In genomic region chr10:107662372-107663065, GRCm38 (mm10) we compare ENCODE assay signal across 10 mouse cellular contexts. TPM values are rescaled to one million over a fixed set of nuclear protein-coding genes. Genes with fewer than 3 reads are reported as not detected.
A peak's percentile ranks its signal among the peaks of the same experiment; 100 is the strongest.
DNase-seq lines count a peak whose midpoint lies in the region; ATAC-seq lines count a peak whose summit lies in the region.
"Had no signal": no experiment of that assay in that cellular context is flagged by ENCODE, and none has a peak within 500 bp of the region (broad histone marks: within the 10 kb centered on the region; RNA-seq: fewer than 3 reads in every experiment).

No protein-coding gene starts in this region.

- H3K4me3 ChIP-seq in hindbrain, embryonic 15.5 days = no peak overlapping the region
- H3K4me3 ChIP-seq in hindbrain, embryonic 12.5 days = no peak overlapping the region
- H3K4me3 ChIP-seq: limb, embryonic 15.5 days had no signal

- no peak overlapping the region for H3K9ac ChIP-seq in hindbrain, embryonic 15.5 days
- no peak overlapping the region for H3K9ac ChIP-seq in hindbrain, embryonic 12.5 days
- H3K9ac ChIP-seq: limb, embryonic 15.5 days had no signal

- 40% methylated on average over 5 of the region's 5 CpGs for WGBS in hindbrain, embryonic 15.5 days
- 53% methylated on average over 5 of the region's 5 CpGs for WGBS in hindbrain, embryonic 12.5 days

- no peak overlapping the region for H3K27ac ChIP-seq in hindbrain, embryonic 15.5 days (replicated peaks)
- no peak overlapping the region for H3K27ac ChIP-seq in hindbrain, embryonic 12.5 days
- H3K27ac ChIP-seq: limb, embryonic 15.5 days had no signal

- H3K36me3 ChIP-seq in hindbrain, embryonic 15.5 days = no peaks in the 10 kb centered on the region
- H3K36me3 ChIP-seq in hindbrain, embryonic 12.5 days = no peaks in the 10 kb centered on the region
- H3K36me3 ChIP-seq: limb, embryonic 15.5 days had no signal

- H3K9me3 ChIP-seq in hindbrain, embryonic 15.5 days = no peaks in the 10 kb centered on the region
- no peaks in the 10 kb centered on the region for H3K9me3 ChIP-seq in hindbrain, embryonic 12.5 days (replicated peaks)
- H3K9me3 ChIP-seq: limb, embryonic 15.5 days had no signal

- peak; percentile 63; the same call in 1 of the 2 replicates for ATAC-seq in hindbrain, embryonic 15.5 days (ENCODE audit: low FRiP score, low read depth)
- no peak for ATAC-seq in hindbrain, embryonic 12.5 days (ENCODE audit: low FRiP score)

- no peaks in the 10 kb centered on the region for H3K27me3 ChIP-seq in hindbrain, embryonic 15.5 days
- no peaks in the 10 kb centered on the region for H3K27me3 ChIP-seq in hindbrain, embryonic 12.5 days
- H3K27me3 ChIP-seq: limb, embryonic 15.5 days had no signal

- no peaks in the 10 kb centered on the region for H3K4me1 ChIP-seq in hindbrain, embryonic 15.5 days (replicated peaks)
- no peaks in the 10 kb centered on the region for H3K4me1 ChIP-seq in hindbrain, embryonic 12.5 days
- H3K4me1 ChIP-seq: limb, embryonic 15.5 days had no signal

- H3K4me2 ChIP-seq in hindbrain, embryonic 15.5 days = no peak overlapping the region
- H3K4me2 ChIP-seq in hindbrain, embryonic 12.5 days (replicated peaks) = no peak overlapping the region
- H3K4me2 ChIP-seq: limb, embryonic 15.5 days had no signal

- DNase-seq in brain, adult 2 months (ENCODE audit: low read depth, low spot score) = peak; percentile 63
- peak; percentile 57 for DNase-seq in heart, postnatal 4 days
- DNase-seq in lung, postnatal 36 days = peak; percentile 66
- DNase-seq in B cell, adult 2 months = no peak
- no peak for DNase-seq in cerebellum, adult 11 months
- no peak for DNase-seq in thymus, postnatal 10 days (ENCODE audit: low spot score in 2 of 2)

RNA-seq across cellular contexts. Expression of gene Ptprq, which starts 57.3 kb away (rescaled TPM):
- polyA plus RNA-seq in hindbrain, embryonic 15.5 days (2015; fragmentation: Nextera tagmentation; extraction: Ambion mirVana) = 0.08 and 0.13 TPM in 2 replicates
- 0.09 and 0.14 TPM in 2 replicates for polyA plus RNA-seq in hindbrain, embryonic 12.5 days (2016; fragmentation: Nextera tagmentation; extraction: Ambion mirVana)
- total RNA-seq in heart, postnatal 4 days (2021) = under 1 TPM; 0.19 to 0.38 TPM
- polyA plus RNA-seq: spleen, adult 2 months had no signal

Comparison
In these comparisons a context has a peak if more than half of its experiments do, and no peak if none do; other contexts are left out.
1. DNase-seq: peak in brain, adult 2 months (single experiment), heart, postnatal 4 days (single experiment) and lung, postnatal 36 days (single experiment); none in B cell, adult 2 months (0 of 2), cerebellum, adult 11 months (single experiment) and thymus, postnatal 10 days (0 of 2).